Mouse (Mus musculus): ENCODE data around the gene Mphosph9. TPM values are rescaled to one million over a fixed set of nuclear protein-coding genes. Genes with fewer than 3 reads are reported as not detected.
A peak's percentile ranks its signal among the peaks of the same experiment; 100 is the strongest.
"Not testable (repeated sequence)": the region's sequence is repeated elsewhere in the genome, so short reads cannot be mapped to it uniquely, and the experiment has no call there.

Mphosph9 gene
- polyA plus RNA-seq, 1 experiment: 4.4 TPM

GRCm38 (mm10) chr5:124364173-124364918 lies 36.6 kb upstream of the Mphosph9 start:
- no peak overlapping the region for H3K27ac ChIP-seq (ENCODE audit: insufficient read depth, low read length)
- H3K27me3 ChIP-seq (ENCODE audit: control insufficient read depth, insufficient read depth, low read length): no peaks in the 10 kb centered on the region
- no peak overlapping the region for H3K4me3 ChIP-seq (ENCODE audit: extremely low read depth, insufficient read depth, insufficient read length)
- no peak for DNase-seq (ENCODE audit: low read depth in 1 of 2, low spot score in 2 of 2)
- TF ChIP-seq CTCF (IDR thresholded peaks at IDR 0.05; ENCODE audit: extremely low read depth, insufficient read depth, insufficient read length, insufficient replicate concordance): no peak
- no peak for TF ChIP-seq POLR2A (IDR thresholded peaks at IDR 0.05; ENCODE audit: low read depth, low read length)
- WGBS: 93% methylated on average over 6 of the region's 6 CpGs
- peaks cover 5% of the 10 kb centered on the region; the same call in 1 of the 2 replicates for H3K4me1 ChIP-seq (ENCODE audit: control insufficient read depth, insufficient read depth, insufficient read length)
- H3K36me3 ChIP-seq (ENCODE audit: control insufficient read depth, insufficient read depth, low read length): no peaks in the 10 kb centered on the region

- H3K27me3 ChIP-seq (ENCODE audit: control insufficient read depth, insufficient read depth, low read length); H3K4me3 ChIP-seq (ENCODE audit: extremely low read depth, insufficient read depth, insufficient read length); H3K4me1 ChIP-seq (ENCODE audit: control insufficient read depth, insufficient read depth, insufficient read length); H3K36me3 ChIP-seq (ENCODE audit: control insufficient read depth, insufficient read depth, low read length); H3K27ac ChIP-seq (ENCODE audit: insufficient read depth, low read length); DNase-seq (ENCODE audit: low read depth in 1 of 2, low spot score in 2 of 2): not testable (repeated sequence)
- WGBS: 93% methylated on average over 5 of the region's 5 CpGs
These were observed 35.2 kb upstream of the Mphosph9 start, which contains the start of gene Cdk2ap1 for GRCm38 (mm10) chr5:124362982-124363381. Gene Cdk2ap1 (minus strand): TSS chr5:124363082.

- DNase-seq (ENCODE audit: low read depth in 1 of 2, low spot score in 2 of 2): no peak
- H3K4me3 ChIP-seq (ENCODE audit: extremely low read depth, insufficient read depth, insufficient read length): no peak overlapping the region
- no peaks in the 10 kb centered on the region for H3K27me3 ChIP-seq (ENCODE audit: control insufficient read depth, insufficient read depth, low read length)
- 81% methylated on average over 2 of the region's 2 CpGs for WGBS
- H3K36me3 ChIP-seq (ENCODE audit: control insufficient read depth, insufficient read depth, low read length): no peaks in the 10 kb centered on the region
- H3K27ac ChIP-seq (ENCODE audit: insufficient read depth, low read length): no peak overlapping the region
- peaks cover 2% of the 10 kb centered on the region for H3K4me1 ChIP-seq (ENCODE audit: control insufficient read depth, insufficient read depth, insufficient read length)
- TF ChIP-seq POLR2A (IDR thresholded peaks at IDR 0.05; ENCODE audit: low read depth, low read length): no peak
- TF ChIP-seq CTCF (IDR thresholded peaks at IDR 0.05; ENCODE audit: extremely low read depth, insufficient read depth, insufficient read length, insufficient replicate concordance): peak; percentile 1; the same call in 1 of the 2 replicates
These were observed 31.9 kb upstream of the Mphosph9 start for GRCm38 (mm10) chr5:124359641-124360040.

- H3K27ac ChIP-seq (ENCODE audit: insufficient read depth, low read length): no peak overlapping the region
- H3K4me3 ChIP-seq (ENCODE audit: extremely low read depth, insufficient read depth, insufficient read length): no peak overlapping the region
- H3K36me3 ChIP-seq (ENCODE audit: control insufficient read depth, insufficient read depth, low read length): no peaks in the 10 kb centered on the region
- no peaks in the 10 kb centered on the region for H3K27me3 ChIP-seq (ENCODE audit: control insufficient read depth, insufficient read depth, low read length)
- 53% methylated on average over 3 of the region's 3 CpGs for WGBS
- no peak for TF ChIP-seq CTCF (IDR thresholded peaks at IDR 0.05; ENCODE audit: extremely low read depth, insufficient read depth, insufficient read length, insufficient replicate concordance)
- TF ChIP-seq POLR2A (IDR thresholded peaks at IDR 0.05; ENCODE audit: low read depth, low read length): no peak
- no peak for DNase-seq (ENCODE audit: low read depth in 1 of 2, low spot score in 2 of 2)
- peaks cover 17% of the 10 kb centered on the region for H3K4me1 ChIP-seq (ENCODE audit: control insufficient read depth, insufficient read depth, insufficient read length)
These were observed 28.9 kb upstream of the Mphosph9 start for GRCm38 (mm10) chr5:124356695-124357094.

- Histone ChIP-seq H3K4me1 (ENCODE audit: control insufficient read depth, insufficient read depth, insufficient read length) (peaks cover 28% of the 10 kb centered on the region), H3K27ac (ENCODE audit: insufficient read depth, low read length) (no peak overlapping the region), H3K27me3 (ENCODE audit: control insufficient read depth, insufficient read depth, low read length) (no peaks in the 10 kb centered on the region), H3K36me3 (ENCODE audit: control insufficient read depth, insufficient read depth, low read length) (no peaks in the 10 kb centered on the region), H3K4me3 (ENCODE audit: extremely low read depth, insufficient read depth, insufficient read length) (peak overlapping the region; percentile 49)
- DNase-seq (ENCODE audit: low read depth in 1 of 2, low spot score in 2 of 2): no peak
- TF ChIP-seq CTCF (IDR thresholded peaks at IDR 0.05; ENCODE audit: extremely low read depth, insufficient read depth, insufficient read length, insufficient replicate concordance) (no peak), POLR2A (IDR thresholded peaks at IDR 0.05; ENCODE audit: low read depth, low read length) (no peak)
- 9% methylated on average over 12 of the region's 12 CpGs for WGBS
These were observed 27.7 kb upstream of the Mphosph9 start for GRCm38 (mm10) chr5:124355425-124355959.

GRCm38 (mm10) chr5:124354574-124355424 lies 27.0 kb upstream of the Mphosph9 start:
- peaks cover 28% of the 10 kb centered on the region for H3K4me1 ChIP-seq (ENCODE audit: control insufficient read depth, insufficient read depth, insufficient read length)
- H3K27me3 ChIP-seq (ENCODE audit: control insufficient read depth, insufficient read depth, low read length): no peaks in the 10 kb centered on the region
- H3K27ac ChIP-seq (ENCODE audit: insufficient read depth, low read length): peak overlapping the region; percentile 53; the same call in 1 of the 2 replicates
- TF ChIP-seq POLR2A (IDR thresholded peaks at IDR 0.05; ENCODE audit: low read depth, low read length) (no peak), CTCF (IDR thresholded peaks at IDR 0.05; ENCODE audit: extremely low read depth, insufficient read depth, insufficient read length, insufficient replicate concordance) (no peak)
- under 1% methylated on average over 30 of the region's 60 CpGs for WGBS
- no peaks in the 10 kb centered on the region for H3K36me3 ChIP-seq (ENCODE audit: control insufficient read depth, insufficient read depth, low read length)
- peak overlapping the region; percentile 66 for H3K4me3 ChIP-seq (ENCODE audit: extremely low read depth, insufficient read depth, insufficient read length)
- DNase-seq (ENCODE audit: low read depth in 1 of 2, low spot score in 2 of 2): peak; percentile 30 to 32

All from spleen, adult 2 months (tissue).